12 mouse cellular contexts compared by ENCODE assay signal in the genomic region with DNA sequence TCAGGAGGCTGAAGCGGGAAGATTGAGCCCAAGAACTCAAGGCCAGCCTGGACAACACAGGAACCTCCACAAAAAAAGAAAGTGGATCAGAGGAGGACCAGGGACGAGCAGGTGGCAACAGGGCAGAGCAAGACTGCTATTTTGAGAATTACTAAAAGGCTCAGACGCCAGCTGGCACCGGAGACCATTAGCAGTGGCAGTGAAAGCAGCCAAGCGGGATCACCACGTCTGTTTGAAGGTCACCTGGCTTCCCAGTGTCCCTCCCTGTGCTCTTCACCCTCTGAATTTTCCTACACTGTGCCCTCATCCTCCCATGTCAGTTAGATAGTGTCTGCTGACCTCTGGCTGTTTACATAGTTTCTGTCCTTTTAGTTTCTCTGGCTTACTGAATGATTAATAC. TPM values are rescaled to one million over a fixed set of nuclear protein-coding genes. Genes with fewer than 3 reads are reported as not detected.
DNase-seq lines count a peak whose midpoint lies in the region; ATAC-seq lines count a peak whose summit lies in the region.
"Had no signal": no experiment of that assay in that cellular context is flagged by ENCODE, and none has a peak within 500 bp of the region (broad histone marks: within the 10 kb centered on the region; RNA-seq: fewer than 3 reads in every experiment).

No protein-coding gene starts in this region.

- DNase-seq in cerebellum, postnatal 4 days (ENCODE audit: low spot score in 2 of 2), result no peak
- DNase-seq in left cerebral cortex, postnatal 4 days, result peak; percentile 52
- no peak for DNase-seq in left cerebral cortex, postnatal 25 days (ENCODE audit: low spot score in 2 of 2)
- DNase-seq in cerebellum, postnatal 25 days, result peak; percentile 84 to 92
- DNase-seq in heart, postnatal 4 days, result peak; percentile 74
- DNase-seq in right cerebral cortex, postnatal 10 days (ENCODE audit: low spot score in 2 of 2), result no peak
- no peak for DNase-seq in neural tube, embryonic 10.5 days (ENCODE audit: extremely low spot score, low spot score)
- DNase-seq: layer of hippocampus, postnatal 36 days; spleen, adult 18-20 months; thymus, postnatal 36 days had no signal

- ATAC-seq in cerebellum, adult (ENCODE audit: insufficient number of reproducible peaks, low FRiP score, low TSS enrichment), result peak; percentile 75

- intact Hi-C loops in left cerebral cortex, postnatal 4 days (cut with DNase I), result no loop called here
- intact Hi-C loops in left cerebral cortex, postnatal 25 days (cut with DNase I), result no loop called here

RNA-seq across cellular contexts. Expression of a gene that starts 1.3 kb away (rescaled TPM):
- total RNA-seq in left cerebral cortex, postnatal 4 days (2021), result 10 to 100 TPM; 13.7 TPM
- total RNA-seq in left cerebral cortex, postnatal 25 days (2021), result 10 to 100 TPM; 13.3 to 21.4 TPM
- total RNA-seq in heart, postnatal 4 days (2021), result 10 to 100 TPM in 1 of 2 experiments, 1 to 10 TPM in 1; 9.8 to 10.3 TPM
- total RNA-seq: MEL had no signal

RNA-seq across cellular contexts. Expression of a gene that starts 11.2 kb away (rescaled TPM):
- under 1 TPM; 0.24 to 0.60 TPM for total RNA-seq in left cerebral cortex, postnatal 4 days (2021)
- under 1 TPM; 0.27 to 0.37 TPM for total RNA-seq in left cerebral cortex, postnatal 25 days (2021)
- 1 to 10 TPM in 1 of 2 experiments, under 1 TPM in 1; 0.69 to 1.1 TPM for total RNA-seq in heart, postnatal 4 days (2021)
- total RNA-seq: MEL had no signal

RNA-seq across cellular contexts. Expression of a gene that starts 52.7 kb away (rescaled TPM):
- total RNA-seq in left cerebral cortex, postnatal 4 days (2021), result 10 to 100 TPM; 28.2 to 31.2 TPM
- total RNA-seq in left cerebral cortex, postnatal 25 days (2021), result 10 to 100 TPM; 33.4 to 37.1 TPM
- total RNA-seq in heart, postnatal 4 days (2021), result 100 to 1,000 TPM in 1 of 2 experiments, 10 to 100 TPM in 1; 99.7 to 112 TPM

Comparison
In these comparisons a context has a peak if more than half of its experiments do, and no peak if none do; other contexts are left out.
1. DNase-seq: peak in left cerebral cortex, postnatal 4 days (single experiment), cerebellum, postnatal 25 days (2 of 2) and heart, postnatal 4 days (single experiment); none in cerebellum, postnatal 4 days (0 of 2), left cerebral cortex, postnatal 25 days (0 of 2), right cerebral cortex, postnatal 10 days (0 of 2) and neural tube, embryonic 10.5 days (single experiment).